Mouse (Mus musculus) heart, adult 11 months (tissue): ENCODE results near the gene Mast2.
A peak's percentile ranks its signal among the peaks of the same experiment; 100 is the strongest.

ENCODE experiments used
- DNase-seq: peaks from one replicate; pipeline ENCODE4 v3.0.0; 2022

The Mast2 gene

GRCm38 (mm10) chr4:116406668-116407067 lies 57.3 kb downstream of the Mast2 start:
- DNase-seq, result no peak

- DNase-seq, result no peak
These were observed 58.0 kb downstream of the Mast2 start for GRCm38 (mm10) chr4:116405955-116406351.

GRCm38 (mm10) chr4:116405276-116405954 lies 58.6 kb downstream of the Mast2 start:
- DNase-seq, result no peak

- no peak for DNase-seq
These were observed 60.1 kb downstream of the Mast2 start for GRCm38 (mm10) chr4:116403884-116404283.

GRCm38 (mm10) chr4:116402708-116403107 lies 61.3 kb downstream of the Mast2 start:
- no peak for DNase-seq

GRCm38 (mm10) chr4:116398051-116398450 lies 65.9 kb downstream of the Mast2 start:
- DNase-seq, result no peak

- peak; percentile 87 for DNase-seq
These were observed 85.9 kb downstream of the Mast2 start for GRCm38 (mm10) chr4:116377973-116378667.

- DNase-seq, result peak; percentile 99
These were observed 92.3 kb downstream of the Mast2 start for GRCm38 (mm10) chr4:116371676-116372075.

- no peak for DNase-seq
These were observed 105.9 kb downstream of the Mast2 start for GRCm38 (mm10) chr4:116358099-116358498.

GRCm38 (mm10) chr4:116352919-116353318 lies 111.1 kb downstream of the Mast2 start:
- DNase-seq, result no peak

GRCm38 (mm10) chr4:116352496-116352895 lies 111.5 kb downstream of the Mast2 start:
- DNase-seq, result no peak

GRCm38 (mm10) chr4:116342119-116342518 lies 121.9 kb downstream of the Mast2 start:
- no peak for DNase-seq

- DNase-seq, result peak; percentile 69
These were observed 127.7 kb downstream of the Mast2 start for GRCm38 (mm10) chr4:116336294-116336693.

GRCm38 (mm10) chr4:116329256-116329655 lies 134.7 kb downstream of the Mast2 start:
- no peak for DNase-seq

- DNase-seq, result peak; percentile 95
These were observed 141.9 kb downstream of the Mast2 start for GRCm38 (mm10) chr4:116322127-116322526.

- DNase-seq, result no peak
These were observed 146.4 kb downstream of the Mast2 start for GRCm38 (mm10) chr4:116317575-116317974.

GRCm38 (mm10) chr4:116304551-116304950 lies 159.4 kb downstream of the Mast2 start:
- peak; percentile 79 for DNase-seq

- DNase-seq, result peak; percentile 94
These were observed 163.1 kb downstream of the Mast2 start for GRCm38 (mm10) chr4:116300878-116301355.

- peak; percentile 74 for DNase-seq
These were observed 170.7 kb downstream of the Mast2 start for GRCm38 (mm10) chr4:116293296-116293695.

- peak; percentile 64 for DNase-seq
These were observed 172.4 kb downstream of the Mast2 start for GRCm38 (mm10) chr4:116291561-116291960.

- no peak for DNase-seq
These were observed 181.8 kb downstream of the Mast2 start for GRCm38 (mm10) chr4:116282211-116282610.

GRCm38 (mm10) chr4:116268220-116268619 lies 195.8 kb downstream of the Mast2 start:
- peak; percentile 30 for DNase-seq
